Mouse (Mus musculus): ENCODE data around the gene Myl6.
A peak's percentile ranks its signal among the peaks of the same experiment; 100 is the strongest.

Myl6 gene

DNA sequence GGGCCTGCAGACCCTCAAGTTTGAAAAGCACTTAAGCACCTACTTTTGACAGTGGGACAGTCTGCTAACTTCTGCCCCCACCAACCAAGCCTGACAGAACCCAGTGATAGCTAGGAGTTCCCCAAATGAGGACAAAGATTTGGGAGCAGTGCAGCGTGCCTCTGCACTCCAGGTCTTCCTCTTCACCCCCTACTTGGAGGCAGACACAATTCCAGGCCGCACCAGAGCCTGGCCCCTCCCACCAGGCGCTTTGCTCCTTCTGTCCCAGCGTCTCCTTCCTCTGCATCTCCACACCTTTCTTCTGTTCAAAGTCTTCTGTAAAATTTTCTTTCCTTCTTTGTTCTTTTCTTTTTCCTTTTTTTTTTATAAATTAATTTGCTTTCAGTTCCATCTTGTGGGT, 4.2 kb downstream of the Myl6 start:
- peak; percentile 48 for DNase-seq (ENCODE audit: low read depth, low spot score)

DNA sequence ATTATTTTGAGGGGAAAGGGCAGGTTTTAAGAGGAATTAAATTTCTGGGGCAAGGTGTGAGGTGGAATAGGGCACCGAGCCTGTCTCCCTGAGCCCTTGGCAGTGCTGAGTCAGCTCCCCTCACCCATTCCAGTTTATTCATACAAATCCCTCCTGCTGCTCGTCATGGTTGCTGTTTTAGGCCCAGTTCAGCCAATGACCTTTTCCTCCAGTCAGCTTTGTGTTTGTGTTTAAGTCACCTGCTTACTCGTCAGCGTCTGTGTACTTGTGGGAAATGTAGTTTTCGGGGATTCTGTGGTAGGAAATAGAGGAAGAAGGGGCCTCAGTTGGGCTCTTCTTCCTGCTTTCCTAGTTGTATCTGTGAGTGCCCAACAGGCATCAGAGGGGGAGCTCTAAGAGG, 4.6 kb downstream of the Myl6 start:
- DNase-seq (ENCODE audit: low read depth, low spot score) = peak; percentile 69

DNA sequence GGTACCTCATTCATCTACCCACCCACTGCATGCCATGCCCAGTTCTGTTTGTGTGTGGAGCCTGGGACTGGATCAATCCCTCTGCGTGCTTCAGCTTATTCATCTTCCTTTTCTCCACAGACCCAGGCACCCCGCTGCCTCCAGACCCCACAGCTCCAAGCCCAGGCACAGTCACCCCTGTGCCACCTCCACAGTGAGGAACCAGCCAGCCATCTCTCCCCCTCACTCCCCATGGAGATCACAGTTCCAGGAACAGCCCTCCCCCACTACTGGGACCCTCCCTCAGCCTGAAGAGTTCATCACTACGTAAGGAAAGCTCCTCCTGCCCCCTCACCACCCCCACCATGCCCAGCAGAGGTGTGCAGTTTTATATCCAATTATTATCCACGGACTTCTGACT, 5.2 kb downstream of the Myl6 start:
- no peak for DNase-seq (ENCODE audit: low read depth, low spot score)

DNA sequence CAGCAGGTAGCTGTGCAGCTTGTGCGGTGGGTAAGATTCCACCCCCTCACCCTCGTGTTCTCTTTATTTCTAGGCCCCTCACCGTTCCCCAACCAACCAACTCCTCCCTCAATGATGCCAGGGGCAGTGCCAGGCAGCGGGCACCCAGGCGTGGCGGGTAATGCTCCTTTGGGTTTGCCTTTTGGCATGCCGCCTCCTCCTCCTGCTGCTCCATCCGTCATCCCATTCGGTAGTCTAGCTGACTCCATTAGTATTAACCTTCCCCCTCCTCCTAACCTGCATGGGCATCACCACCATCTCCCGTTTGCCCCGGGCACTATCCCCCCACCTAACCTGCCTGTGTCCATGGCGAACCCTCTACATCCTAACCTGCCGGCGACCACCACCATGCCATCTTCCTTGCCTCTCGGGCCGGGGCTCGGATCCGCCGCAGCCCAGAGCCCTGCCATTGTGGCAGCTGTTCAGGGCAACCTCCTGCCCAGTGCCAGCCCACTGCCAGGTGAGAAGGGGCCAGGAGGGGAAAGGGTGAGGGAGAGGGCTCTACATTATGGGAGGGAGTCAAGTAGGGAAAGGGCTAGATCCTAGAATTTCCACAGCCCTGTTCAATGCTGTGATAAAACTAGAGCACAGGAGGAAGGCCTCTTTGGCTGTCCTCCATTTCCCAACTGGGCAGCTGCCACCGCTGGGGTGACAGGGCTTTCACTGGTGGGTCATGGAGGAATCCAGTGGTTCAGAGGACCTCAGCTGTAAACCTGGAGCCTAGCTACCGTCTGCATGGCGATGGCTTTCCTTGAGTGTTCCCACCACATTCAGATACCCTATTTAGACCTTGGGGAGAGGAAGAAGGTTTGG, 5.9 kb downstream of the Myl6 start:
- DNase-seq (ENCODE audit: low read depth, low spot score) = no peak

DNA sequence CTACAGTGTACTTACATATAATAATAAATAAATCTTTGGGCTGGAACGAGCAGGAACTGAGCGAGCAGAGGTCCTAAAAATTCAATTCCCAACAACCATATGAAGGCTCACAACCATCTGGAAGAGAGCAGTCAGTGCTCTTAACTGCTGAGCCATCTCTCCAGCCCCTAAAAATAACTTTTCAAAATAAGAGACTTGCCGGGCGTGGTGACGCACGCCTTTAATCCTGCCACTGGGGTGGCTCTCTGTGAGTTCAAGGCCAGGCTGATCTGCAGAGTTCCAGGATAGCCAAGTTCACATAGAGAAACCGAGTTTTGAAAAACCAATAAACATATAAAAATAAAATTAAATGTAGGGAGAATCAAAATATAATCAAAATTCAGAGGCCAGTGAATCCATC, 7.6 kb downstream of the Myl6 start:
- no peak for DNase-seq (ENCODE audit: low read depth, low spot score)

DNA sequence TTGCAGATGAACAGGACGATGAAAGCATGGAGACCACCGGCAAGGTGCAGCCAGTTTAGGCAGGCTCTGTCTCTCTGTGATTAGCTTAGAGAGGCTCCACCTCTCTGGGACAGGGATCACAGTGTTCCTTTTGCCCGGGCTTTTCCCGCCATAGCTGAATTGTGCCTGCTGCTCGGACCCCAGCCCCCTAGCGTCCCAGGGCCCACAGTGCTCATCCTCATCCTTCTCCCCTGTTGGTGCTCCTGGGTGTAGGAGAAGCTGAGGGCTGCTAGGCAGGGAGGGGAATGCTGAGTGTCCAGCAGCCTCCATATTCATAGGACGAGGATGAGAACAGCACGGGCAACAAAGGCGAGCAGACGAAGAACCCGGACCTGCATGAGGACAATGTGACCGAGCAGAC, 19.6 kb downstream of the Myl6 start:
- DNase-seq (ENCODE audit: low read depth, low spot score) = peak; percentile 87

DNA sequence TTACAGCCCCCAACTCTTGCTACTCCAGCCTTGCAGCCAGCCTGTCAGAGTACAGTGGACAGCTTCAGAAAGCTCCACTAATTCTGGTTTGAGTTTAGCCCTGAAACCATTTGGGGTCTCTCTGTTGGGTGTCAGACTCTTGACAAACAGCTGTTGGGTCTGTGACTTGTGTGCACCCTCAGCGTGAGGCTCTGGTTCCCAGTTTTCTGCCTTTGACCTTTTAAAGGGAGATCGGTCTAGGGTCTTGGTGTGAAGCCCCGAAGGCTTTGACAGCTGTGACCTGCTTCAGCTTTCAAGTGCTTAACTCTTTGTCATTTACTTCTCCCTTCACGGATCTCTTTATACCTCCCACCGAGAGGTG, 33.7 kb downstream of the Myl6 start:
- DNase-seq (ENCODE audit: low read depth, low spot score) = peak; percentile 15

DNA sequence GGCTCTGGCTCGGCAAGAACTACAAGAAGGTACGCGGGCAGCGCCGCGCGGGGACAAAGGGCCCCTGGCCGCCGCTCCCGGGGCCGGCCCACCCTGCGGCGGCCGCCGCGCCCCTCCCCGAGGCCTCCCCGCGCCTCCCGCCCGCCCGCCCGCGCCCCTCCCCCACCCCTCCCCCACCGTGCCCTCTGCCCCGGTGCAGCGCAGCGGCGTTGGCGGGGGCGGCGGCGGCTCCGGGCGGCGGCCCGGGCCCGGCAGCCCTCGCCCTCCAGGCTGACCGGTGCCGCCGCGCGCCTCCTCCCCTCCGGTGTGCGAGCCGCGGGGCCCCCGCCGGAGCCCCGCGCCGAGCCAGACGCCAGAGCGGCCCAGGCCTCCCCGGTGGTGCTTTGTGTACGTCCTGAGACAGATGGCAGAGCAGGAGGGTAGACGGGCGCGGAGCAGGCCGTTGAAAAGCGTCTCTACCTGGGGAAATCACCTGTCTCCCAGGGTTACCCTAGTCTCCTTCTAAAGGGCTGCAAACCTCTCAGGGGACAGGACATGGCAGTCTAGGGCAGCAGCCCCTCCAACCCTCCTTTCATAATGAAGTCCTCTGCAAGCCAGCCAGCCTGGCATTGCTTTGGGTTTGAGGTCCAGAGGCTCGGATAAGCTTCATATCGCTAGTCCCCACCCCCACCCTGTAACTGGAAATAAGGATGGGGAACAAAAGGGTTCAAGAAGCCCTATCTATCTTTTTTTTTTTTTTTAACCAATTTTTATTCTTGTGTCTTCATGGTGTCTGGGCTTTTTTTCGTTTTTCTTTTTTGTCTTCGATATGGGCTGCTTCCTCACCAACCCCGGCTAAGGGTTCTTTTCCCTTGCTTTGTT, 34.3 kb downstream of the Myl6 start:
- DNase-seq (ENCODE audit: low read depth, low spot score) = peak; percentile 34

DNA sequence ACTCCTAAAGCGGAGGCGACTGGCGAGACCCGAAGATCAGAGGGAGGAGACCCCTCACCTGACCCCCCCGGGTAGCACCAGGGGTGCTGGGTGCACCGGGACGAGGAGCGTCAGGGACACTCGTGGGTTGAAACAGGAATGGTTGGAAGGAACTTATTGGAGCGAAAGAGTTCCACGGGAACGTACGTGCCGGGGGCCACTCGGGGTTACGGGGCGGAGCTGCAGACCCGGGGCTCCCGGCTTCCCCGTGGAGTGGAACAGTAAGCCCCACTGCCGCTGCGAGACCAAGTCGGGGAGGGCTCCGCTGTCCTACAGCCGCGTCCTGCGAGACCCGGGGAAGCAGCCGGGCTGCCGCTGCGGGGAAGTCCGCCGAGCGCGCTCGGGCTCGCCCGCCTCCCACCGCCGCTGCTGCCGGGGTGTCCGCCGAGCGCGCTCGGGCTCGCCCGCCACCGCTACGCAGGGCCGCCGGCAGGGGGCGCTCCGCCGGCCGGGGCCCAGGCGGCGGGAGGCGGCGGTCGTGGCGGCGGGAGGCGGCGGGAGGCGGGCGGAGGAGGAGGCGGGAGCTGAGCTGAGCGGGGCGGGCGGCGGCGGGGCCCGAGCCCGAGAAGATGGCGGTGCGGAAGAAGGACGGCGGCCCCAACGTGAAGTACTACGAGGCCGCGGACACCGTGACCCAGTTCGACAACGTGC, 35.1 kb downstream of the Myl6 start, which contains the start of gene Smarcc2:
Gene Smarcc2 (plus strand): TSS at position 530 of the 690 bp plus-strand sequence.
- peak; percentile 76 for DNase-seq (ENCODE audit: low read depth, low spot score)

DNA sequence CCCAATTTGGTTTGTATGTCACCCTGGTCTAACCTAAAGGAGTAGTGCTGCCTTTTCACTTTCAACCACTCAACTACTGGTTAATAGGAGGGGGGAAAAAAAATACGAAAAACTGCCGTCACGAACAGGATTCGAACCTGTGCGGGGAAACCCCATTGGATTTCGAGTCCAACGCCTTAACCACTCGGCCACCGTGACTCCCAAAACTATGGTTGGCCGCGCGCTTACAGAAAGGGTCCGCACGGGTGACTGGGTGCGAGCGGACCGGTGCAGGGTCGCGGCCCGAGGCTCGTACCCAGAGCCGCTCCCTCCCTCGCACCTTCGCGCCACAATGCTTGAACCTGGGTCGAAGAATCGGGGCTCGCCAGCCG, 35.6 kb downstream of the Myl6 start:
- DNase-seq (ENCODE audit: low read depth, low spot score) = peak; percentile 92

DNA sequence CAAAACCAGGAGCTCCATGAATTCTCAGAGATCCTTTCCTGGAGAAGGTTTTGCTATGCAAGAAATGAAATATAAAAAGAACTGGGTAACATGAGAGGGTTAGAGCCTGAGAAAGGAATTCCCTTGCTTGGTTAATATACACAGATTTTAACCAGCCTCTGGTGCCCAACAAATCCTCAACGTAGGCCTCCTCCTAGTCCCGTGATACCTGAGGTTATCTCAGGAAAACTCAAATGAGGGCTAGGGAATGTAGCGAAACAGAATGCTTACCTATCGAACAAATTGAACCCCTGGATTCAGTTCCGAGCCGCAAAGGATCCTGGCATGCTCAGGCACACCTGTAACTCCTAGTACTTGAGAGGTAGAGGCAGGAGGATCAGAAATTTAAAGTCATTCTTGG, 36.3 kb downstream of the Myl6 start:
- no peak for DNase-seq (ENCODE audit: low read depth, low spot score)

DNA sequence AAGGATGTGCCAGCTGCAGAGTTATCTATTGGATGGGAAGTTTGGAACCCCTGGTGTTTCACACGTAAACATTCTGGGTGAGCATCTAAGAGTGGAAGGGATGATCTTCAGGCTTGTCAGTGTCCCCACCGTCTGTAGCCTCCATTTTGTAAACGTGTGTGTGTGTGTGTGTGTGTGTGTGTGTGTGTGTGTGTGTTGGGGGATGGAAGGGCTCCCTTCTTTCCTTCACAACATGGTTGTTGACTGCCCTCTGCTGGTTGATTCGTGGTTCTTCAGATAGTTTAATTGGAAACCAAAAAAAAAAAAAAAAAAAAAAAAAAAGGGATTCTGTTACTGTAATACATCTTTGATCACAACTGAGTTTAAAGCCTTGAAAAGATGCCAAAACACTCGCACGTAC, 38.7 kb downstream of the Myl6 start:
- peak; percentile 87 for DNase-seq (ENCODE audit: low read depth, low spot score)

DNA sequence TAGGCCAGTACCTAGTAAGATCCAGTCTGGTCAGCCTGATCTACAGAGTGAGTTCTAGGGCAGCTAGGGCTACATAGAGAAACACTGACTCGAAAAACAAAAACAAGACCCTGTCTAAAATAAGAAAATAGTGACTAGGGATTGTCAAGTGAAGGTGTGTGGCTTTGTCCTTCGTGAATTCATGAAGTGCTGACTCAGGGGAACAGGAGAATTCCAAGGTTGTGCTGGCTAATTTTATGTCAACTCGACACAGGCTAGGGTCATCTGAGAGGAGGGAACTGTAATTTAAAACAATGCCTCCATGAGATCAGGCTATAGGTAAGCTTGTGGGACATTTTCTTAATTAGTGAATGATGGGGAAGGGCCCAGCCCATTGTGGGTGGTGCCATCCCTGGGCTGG, 39.5 kb downstream of the Myl6 start:
- no peak for DNase-seq (ENCODE audit: low read depth, low spot score)

DNA sequence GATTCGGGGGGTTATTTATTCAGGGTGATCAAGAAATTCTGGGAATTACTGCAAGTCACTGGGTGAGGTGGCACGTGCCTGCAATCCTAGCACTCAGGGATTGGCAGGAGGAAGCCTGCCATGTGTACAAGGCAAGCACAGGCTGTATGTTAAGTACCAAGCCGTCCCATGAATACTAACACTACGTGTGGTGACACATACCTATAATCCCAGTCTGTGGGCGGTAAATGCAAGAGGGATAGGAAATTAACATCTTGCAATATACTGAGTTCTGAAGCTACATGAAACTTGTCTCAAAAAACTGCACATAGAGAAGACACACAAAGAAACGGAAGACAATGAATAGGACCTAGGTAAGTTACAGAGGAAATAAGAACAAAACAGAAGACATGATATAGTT, 42.9 kb downstream of the Myl6 start:
- no peak for DNase-seq (ENCODE audit: low read depth, low spot score)

DNA sequence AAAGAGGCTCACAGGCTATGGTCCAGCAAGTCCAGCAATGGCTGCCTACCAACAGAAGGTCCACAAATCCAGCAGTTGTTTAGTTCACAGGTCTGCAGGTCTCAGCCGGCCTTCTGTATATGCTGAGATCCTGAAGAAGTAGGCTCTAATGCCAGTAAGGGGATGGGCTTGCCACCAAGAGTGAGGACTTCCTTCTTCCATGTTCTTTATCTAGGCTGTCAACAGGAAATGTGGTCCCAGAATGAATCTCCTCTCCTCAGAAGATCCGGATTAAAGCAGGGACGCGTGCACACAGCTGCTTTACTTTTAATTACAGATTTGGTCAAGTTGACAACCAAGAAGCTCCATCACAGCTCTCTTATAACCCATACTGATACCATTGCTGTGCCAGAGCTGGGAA, 48.5 kb downstream of the Myl6 start:
- no peak for DNase-seq (ENCODE audit: low read depth, low spot score)

DNA sequence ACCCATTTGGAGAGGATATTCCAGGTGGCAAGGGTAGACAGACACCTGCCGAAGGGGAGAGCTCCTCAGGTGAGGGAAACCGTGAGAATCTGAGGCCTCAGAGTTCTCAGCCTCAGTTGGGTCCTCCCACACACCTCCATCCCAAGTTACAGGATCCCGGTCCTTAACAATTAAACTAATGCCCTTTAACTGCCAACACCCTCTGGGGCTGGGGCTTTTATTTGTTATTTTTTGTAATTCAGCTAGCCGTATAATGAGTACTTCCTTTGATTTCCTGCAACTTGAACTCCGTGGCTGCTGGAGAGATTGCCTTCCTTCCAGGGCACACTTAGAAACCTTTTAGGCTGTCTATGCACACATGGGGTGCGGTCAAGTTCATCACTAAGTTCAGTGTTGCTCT, 49.6 kb downstream of the Myl6 start:
- no peak for DNase-seq (ENCODE audit: low read depth, low spot score)

DNA sequence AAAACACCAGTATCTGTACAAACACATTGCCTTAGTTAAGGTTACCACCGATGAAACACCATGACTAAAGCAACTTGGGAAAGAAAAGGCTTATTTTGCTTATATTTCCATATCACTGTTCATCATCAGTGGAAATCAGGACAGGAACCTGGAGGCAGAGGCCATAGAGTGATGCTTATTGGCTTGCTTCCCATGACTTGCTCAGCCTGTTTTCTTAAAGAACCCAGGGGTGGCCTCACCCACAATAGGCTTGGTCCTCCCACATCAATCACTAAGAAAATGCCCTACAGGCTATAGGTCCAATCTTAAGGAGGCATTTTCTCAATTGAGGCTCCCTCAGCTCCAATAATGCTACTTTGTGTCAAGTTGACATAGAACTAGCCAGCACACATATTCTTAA, 51.2 kb downstream of the Myl6 start:
- DNase-seq (ENCODE audit: low read depth, low spot score) = no peak

DNA sequence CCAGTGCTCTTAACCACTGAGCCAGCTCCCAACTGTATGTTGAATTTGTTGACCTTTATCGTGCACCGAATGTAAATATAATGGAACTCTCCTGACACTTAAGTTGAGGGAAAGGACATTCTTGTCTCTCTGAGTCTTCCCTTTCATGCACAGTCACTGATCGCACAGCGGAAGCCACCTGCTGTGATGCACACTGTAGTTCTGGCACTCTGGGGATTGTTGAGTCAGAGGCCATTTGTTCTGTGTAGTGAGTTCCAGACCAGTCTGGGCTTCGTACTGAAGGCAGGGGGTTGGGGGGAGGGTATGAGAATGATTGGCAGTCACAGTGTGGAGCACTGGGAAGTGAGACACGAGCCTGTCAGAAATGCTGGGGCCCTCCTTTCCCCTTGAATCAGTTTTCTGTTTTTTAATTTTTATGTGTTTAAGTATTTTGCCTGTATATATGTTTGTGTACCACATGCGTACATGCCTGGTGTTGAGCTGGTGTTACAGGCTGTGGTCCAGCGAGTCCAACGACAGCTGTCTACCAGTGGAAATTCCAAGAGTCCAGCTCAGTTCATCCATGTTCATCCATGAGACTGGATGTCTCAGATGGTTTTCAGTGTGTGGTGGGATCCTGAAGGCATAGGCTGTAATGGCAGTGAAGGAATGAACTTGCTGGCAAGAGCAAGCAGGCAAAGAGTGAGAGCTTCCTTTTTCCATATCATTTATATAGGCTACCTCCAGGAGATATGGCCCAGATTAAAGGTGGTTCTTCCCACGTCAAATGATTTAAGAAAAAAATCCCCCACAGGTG, 52.4 kb downstream of the Myl6 start:
- DNase-seq (ENCODE audit: low read depth, low spot score) = peak; percentile 92
